Mouse (Mus musculus) midbrain, embryonic 14.5 days (tissue): ENCODE measurements around the gene Lonp2. TPM values are rescaled to one million over a fixed set of nuclear protein-coding genes. Genes with fewer than 3 reads are reported as not detected.

Source experiments
- ATAC-seq: fragments of 200-750 bp; cut with Nextera tagmentation; 2 replicates; pipeline ENCODE4 v1.8.0; 2017; ENCODE audit warnings: moderate number of reproducible peaks, moderate library complexity; ENCODE audit not compliant: low FRiP score, low TSS enrichment
- DNase-seq: peaks from one replicate; pipeline ENCODE4 v3.0.0-alpha.2; 2015
- H3K27ac ChIP-seq: fragments of 300-500 bp; sonication (generic); replicated peaks from 2 replicates; pipeline ENCODE4 v1.5.1; 2014; ENCODE audit warnings: mild to moderate bottlenecking, low read depth, low read length, moderate library complexity
- H3K27me3 ChIP-seq: fragments of 300-500 bp; sonication (generic); 2 replicates; pipeline ENCODE4 v1.6.1; 2014; ENCODE audit warnings: low read length, control low read depth, mixed read lengths; ENCODE audit not compliant: control insufficient read depth, insufficient read depth
- H3K36me3 ChIP-seq: fragments of 300-500 bp; sonication (generic); 2 replicates; pipeline ENCODE4 v1.6.1; 2014; ENCODE audit warnings: low read length, control low read depth; ENCODE audit not compliant: control insufficient read depth, insufficient read depth
- H3K4me1 ChIP-seq: fragments of 300-500 bp; sonication (generic); 2 replicates; pipeline ENCODE4 v1.6.1; 2014; ENCODE audit warnings: mild to moderate bottlenecking, antibody characterized with exemption, low read length, control low read depth; ENCODE audit not compliant: control insufficient read depth, insufficient read depth
- H3K4me2 ChIP-seq: fragments of 300-500 bp; sonication (generic); 2 replicates; pipeline ENCODE4 v1.6.1; 2014; ENCODE audit warnings: mild to moderate bottlenecking, low read length, moderate library complexity
- H3K4me3 ChIP-seq: fragments of 300-500 bp; sonication (generic); replicated peaks from 2 replicates; pipeline ENCODE4 v1.5.1; 2014; ENCODE audit warnings: low read depth, low read length
- H3K9ac ChIP-seq: fragments of 300-500 bp; sonication (generic); replicated peaks from 2 replicates; pipeline ENCODE4 v1.6.1; 2014; ENCODE audit warnings: mild to moderate bottlenecking, low read length, moderate library complexity
- H3K9me3 ChIP-seq: fragments of 300-500 bp; sonication (generic); 2 replicates; pipeline ENCODE4 v1.6.1; 2016; ENCODE audit warnings: low read length, control low read depth, mixed read lengths; ENCODE audit not compliant: control insufficient read depth
- WGBS: fragments of 180-500 bp; shearing (Covaris S2); extraction: QIAGEN DNeasy Blood & Tissue Kit; methylation state at CpG from one replicate; pipeline ENCODE4 v1.1.7; 2014; 5-methylcytosine and 5-hydroxymethylcytosine counted together
- polyA plus RNA-seq: library from polyadenylated mRNA; unstranded; fragments of >200 nt; fragmentation: Nextera tagmentation; extraction: Ambion mirVana; gene quantifications from 2 replicates; pipeline ENCODE4 v1.2.1, GENCODE M21; 2014

Gene Lonp2
- 66.2 and 87.3 TPM in 2 replicates for polyA plus RNA-seq

DNA sequence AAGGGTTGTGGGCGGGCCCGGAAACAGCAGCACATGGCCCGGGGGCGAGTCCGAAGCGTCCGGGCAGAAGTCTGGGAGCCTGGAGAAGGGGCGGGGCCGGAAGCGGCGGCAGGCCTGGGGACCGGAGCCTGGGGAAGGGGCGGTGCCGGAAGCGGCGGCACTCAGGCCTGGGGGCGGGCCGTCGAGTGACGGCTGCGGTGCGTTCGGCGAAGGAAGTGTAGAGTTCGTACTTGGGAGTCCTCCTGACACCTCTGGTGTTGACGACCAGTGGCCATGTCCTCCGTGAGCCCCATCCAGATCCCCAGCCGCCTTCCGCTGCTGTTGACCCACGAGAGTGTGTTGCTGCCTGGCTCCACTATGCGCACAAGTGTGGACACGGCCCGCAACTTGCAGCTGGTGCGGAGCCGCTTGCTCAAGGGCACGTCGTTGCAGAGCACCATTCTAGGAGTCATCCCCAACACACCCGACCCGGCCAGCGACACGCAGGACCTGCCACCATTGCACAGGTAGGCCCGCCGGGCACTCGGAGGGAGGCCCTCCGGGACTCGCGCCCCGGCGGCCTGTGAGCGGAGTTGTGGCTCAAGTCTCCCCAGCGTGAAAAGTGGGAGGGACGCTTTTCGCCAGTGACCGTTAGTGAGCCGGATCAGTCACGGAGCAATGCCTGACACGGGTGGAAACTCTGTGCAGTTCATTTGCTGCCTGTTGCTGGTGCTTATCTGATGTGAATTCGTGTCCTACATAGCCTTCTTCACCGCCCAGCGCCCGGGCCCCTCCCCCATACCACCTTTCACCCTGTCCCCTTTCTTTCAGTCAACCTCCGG lies at the start of gene Lonp2:
Gene Lonp2 (plus strand): TSS at position 133 of the 821 bp plus-strand sequence.
- H3K4me2 ChIP-seq: peak within 1 kb of the TSS; percentile 88
- WGBS: under 1% methylated on average over 60 of the region's 62 CpGs
- ATAC-seq (peak; percentile 99), DNase-seq (peak; percentile 98)
- H3K27ac ChIP-seq: peak within 1 kb of the TSS; percentile 85
- no peaks in the 10 kb centered on the region for H3K36me3 ChIP-seq
- H3K4me3 ChIP-seq: peak within 1 kb of the TSS; percentile 84
- peak within 1 kb of the TSS; percentile 74 for H3K9ac ChIP-seq
- no peaks in the 10 kb centered on the region for H3K9me3 ChIP-seq
- peaks cover 10% of the 10 kb centered on the region; the same call in 1 of the 2 replicates for H3K4me1 ChIP-seq
- H3K27me3 ChIP-seq: no peaks in the 10 kb centered on the region

- no peak for DNase-seq
- no peak overlapping the region for H3K27ac ChIP-seq
- WGBS: 77% methylated on average over 8 of the region's 8 CpGs
These were observed 46.3 kb upstream of the Lonp2 start for GRCm38 (mm10) chr8:86577547-86577946.

DNA sequence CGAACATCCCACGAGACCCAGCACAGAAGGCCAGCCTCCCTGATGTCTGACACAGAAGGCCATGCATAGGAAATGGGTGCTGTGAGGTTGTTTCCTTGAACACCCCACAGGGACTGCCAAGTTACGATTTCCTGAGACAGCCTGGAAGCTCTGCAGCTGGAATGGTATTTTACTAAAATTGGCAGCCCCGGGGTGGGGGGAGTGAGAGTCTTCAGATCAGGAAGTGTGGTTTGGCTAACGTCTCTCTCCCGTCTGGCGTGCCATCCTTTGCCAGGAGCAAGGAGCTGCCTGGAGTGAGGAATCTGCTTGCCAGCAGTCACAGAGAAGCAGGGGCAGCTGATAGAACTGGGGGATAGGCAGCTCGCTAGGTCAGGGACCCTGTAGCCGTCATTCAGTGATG lies 45.8 kb upstream of the Lonp2 start:
- WGBS: 68% methylated on average over 9 of the region's 9 CpGs
- ATAC-seq (no peak), DNase-seq (no peak)
- H3K27me3 ChIP-seq: no peaks in the 10 kb centered on the region
- no peaks in the 10 kb centered on the region for H3K9me3 ChIP-seq
- no peaks in the 10 kb centered on the region for H3K36me3 ChIP-seq
- H3K4me3 ChIP-seq: no peak overlapping the region
- H3K9ac ChIP-seq: 0 out of 2 replicates have a peak overlapping the region, but pooled peaks have one; percentile 1
- no peak overlapping the region for H3K4me2 ChIP-seq
- no peaks in the 10 kb centered on the region for H3K4me1 ChIP-seq
- no peak overlapping the region for H3K27ac ChIP-seq

More at GRCm38 (mm10) chr8:86577547-86577946, 46.3 kb upstream of the Lonp2 start:
- Histone ChIP-seq H3K36me3 (no peaks in the 10 kb centered on the region), H3K4me3 (no peak overlapping the region), H3K27me3 (no peaks in the 10 kb centered on the region), H3K4me1 (no peaks in the 10 kb centered on the region), H3K9ac (no peak overlapping the region), H3K4me2 (no peak overlapping the region), H3K9me3 (no peaks in the 10 kb centered on the region)
- ATAC-seq: no peak

DNA sequence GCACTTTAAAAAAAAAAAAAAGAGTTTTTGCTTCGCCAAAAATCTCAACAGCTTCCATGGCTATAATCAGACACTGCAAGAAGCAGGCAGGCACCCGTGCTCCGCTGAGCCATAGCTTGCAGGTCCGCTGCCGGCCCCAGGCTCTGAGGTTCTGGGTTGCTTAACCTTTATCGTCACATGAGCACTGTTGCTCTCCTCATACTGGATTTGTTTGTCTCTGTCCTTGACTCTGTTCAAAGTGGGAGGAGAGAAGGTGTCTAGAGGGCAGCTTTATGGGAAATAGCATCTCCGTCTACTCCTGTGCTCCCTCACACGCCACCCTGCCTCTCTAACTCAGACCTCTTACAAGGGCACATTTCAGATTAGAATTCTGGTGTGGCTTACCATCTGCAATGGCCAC lies 45.1 kb upstream of the Lonp2 start:
- H3K4me1 ChIP-seq: no peaks in the 10 kb centered on the region
- no peak for DNase-seq
- no peaks in the 10 kb centered on the region for H3K9me3 ChIP-seq
- no peak overlapping the region for H3K9ac ChIP-seq
- no peaks in the 10 kb centered on the region for H3K27me3 ChIP-seq
- no peak for ATAC-seq
- no peaks in the 10 kb centered on the region for H3K36me3 ChIP-seq
- H3K27ac ChIP-seq: no peak overlapping the region
- H3K4me3 ChIP-seq: no peak overlapping the region
- no peak overlapping the region for H3K4me2 ChIP-seq
- 77% methylated on average over 8 of the region's 8 CpGs for WGBS

DNA sequence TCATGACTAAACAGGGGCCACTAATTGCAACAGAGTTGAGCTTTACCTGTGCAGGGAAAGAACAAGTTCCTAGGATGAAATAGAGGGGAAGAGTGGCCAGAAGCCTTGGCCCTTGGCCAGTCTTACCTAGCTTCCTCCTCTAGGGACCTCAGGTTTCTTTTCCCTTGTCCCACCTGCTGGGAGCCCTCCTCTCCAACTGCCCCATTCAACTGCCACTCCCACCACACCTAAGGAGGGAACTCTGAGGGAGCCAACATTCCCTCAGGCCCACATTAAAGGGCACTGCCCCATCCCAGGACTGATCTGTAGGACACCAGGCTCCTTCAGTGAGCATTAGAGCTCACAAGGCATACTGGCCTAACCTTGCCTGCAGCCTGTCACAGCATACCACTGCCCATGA lies 43.4 kb upstream of the Lonp2 start, which contains the start of gene Abcc12:
Gene Abcc12 (minus strand): TSS at position 229 of the 400 bp plus-strand sequence.
- DNase-seq (no peak), ATAC-seq (no peak)
- H3K4me3 ChIP-seq: no peak within 1 kb of the TSS
- H3K4me2 ChIP-seq: no peak within 1 kb of the TSS
- no peaks in the 10 kb centered on the region for H3K9me3 ChIP-seq
- no peaks in the 10 kb centered on the region for H3K36me3 ChIP-seq
- no peaks in the 10 kb centered on the region for H3K27me3 ChIP-seq
- no peaks in the 10 kb centered on the region for H3K4me1 ChIP-seq
- H3K9ac ChIP-seq: no peak within 1 kb of the TSS
- no peak within 1 kb of the TSS for H3K27ac ChIP-seq

- Histone ChIP-seq H3K9ac (no peak overlapping the region), H3K27me3 (no peaks in the 10 kb centered on the region), H3K9me3 (no peaks in the 10 kb centered on the region), H3K4me1 (no peaks in the 10 kb centered on the region), H3K4me3 (no peak overlapping the region), H3K4me2 (no peak overlapping the region), H3K36me3 (no peaks in the 10 kb centered on the region), H3K27ac (no peak overlapping the region)
- ATAC-seq: no peak
- DNase-seq: peak; percentile 74
- 84% methylated on average over 4 of the region's 4 CpGs for WGBS
These were observed 41.9 kb upstream of the Lonp2 start for GRCm38 (mm10) chr8:86581921-86582331.

- Histone ChIP-seq H3K4me2 (peak overlapping the region; percentile 73), H3K36me3 (no peaks in the 10 kb centered on the region), H3K9ac (peak overlapping the region; percentile 37; the same call in 1 of the 2 replicates), H3K4me1 (no peaks in the 10 kb centered on the region), H3K27ac (peak overlapping the region; percentile 32; the same call in 1 of the 2 replicates), H3K4me3 (peak overlapping the region; percentile 39), H3K27me3 (no peaks in the 10 kb centered on the region), H3K9me3 (no peaks in the 10 kb centered on the region)
- ATAC-seq (peak; percentile 70), DNase-seq (peak; percentile 95)
- 4% methylated on average over 11 of the region's 11 CpGs for WGBS
These were observed 38.7 kb upstream of the Lonp2 start for GRCm38 (mm10) chr8:86585118-86585517.

- no peaks in the 10 kb centered on the region for H3K9me3 ChIP-seq
- no peaks in the 10 kb centered on the region for H3K27me3 ChIP-seq
- no peaks in the 10 kb centered on the region for H3K4me1 ChIP-seq
- 2% methylated on average over 16 of the region's 16 CpGs for WGBS
- H3K4me3 ChIP-seq: peak overlapping the region; percentile 39
- peak overlapping the region; percentile 73 for H3K4me2 ChIP-seq
- peak; percentile 93 for DNase-seq
- peak overlapping the region; percentile 32; the same call in 1 of the 2 replicates for H3K27ac ChIP-seq
- ATAC-seq: peak; percentile 78; the same call in 1 of the 2 replicates
- H3K9ac ChIP-seq: peak overlapping the region; percentile 37; the same call in 1 of the 2 replicates
- no peaks in the 10 kb centered on the region for H3K36me3 ChIP-seq
These were observed 38.3 kb upstream of the Lonp2 start for GRCm38 (mm10) chr8:86585532-86585931.
